Mouse (Mus musculus) stomach, postnatal 0 days (tissue): ENCODE data around the gene Tekt1.

Experiments used
- CTCF ChIP-seq: IDR thresholded peaks from 2 replicates; pipeline ENCODE4 v1.5.1; 2016; ENCODE audit warnings: antibody characterized with exemption, low read depth, mild to moderate bottlenecking, moderate library complexity
- EP300 ChIP-seq: optimal IDR thresholded peaks from 2 replicates; pipeline ENCODE3; 2016; ENCODE audit warnings: antibody characterized with exemption

GRCm38 (mm10) chr11:72363523-72364240 lies 1.4 kb upstream of the Tekt1 start:
- TF ChIP-seq CTCF (no peak), EP300 (no peak)
